8 mouse cellular contexts compared by ENCODE assay signal in genomic region chr3:37313371-37313770, GRCm38 (mm10). TPM values are rescaled to one million over a fixed set of nuclear protein-coding genes. Genes with fewer than 3 reads are reported as not detected.
DNase-seq lines count a peak whose midpoint lies in the region; ATAC-seq and TF ChIP-seq lines count a peak whose summit lies in the region.

No protein-coding gene starts in this region.

- peak overlapping the region; percentile 77 for H3K4me2 ChIP-seq in kidney, embryonic 16.5 days (replicated peaks; ENCODE audit: low read depth, low read length)
- peak overlapping the region; percentile 70 for H3K4me2 ChIP-seq in limb, embryonic 13.5 days (replicated peaks)
- H3K4me2 ChIP-seq in neural tube, embryonic 13.5 days = peak overlapping the region; percentile 69

- H3K4me1 ChIP-seq in kidney, embryonic 16.5 days (ENCODE audit: insufficient read depth, low read length) = peaks cover 16% of the 10 kb centered on the region
- H3K4me1 ChIP-seq in limb, embryonic 13.5 days = peaks cover 10% of the 10 kb centered on the region
- H3K4me1 ChIP-seq in neural tube, embryonic 13.5 days (replicated peaks) = peaks cover 14% of the 10 kb centered on the region

- TF ChIP-seq CTCF in C2C12 (IDR thresholded peaks at IDR 0.05; ENCODE audit: control insufficient read depth, insufficient read depth, insufficient read length) = no peak

- peaks cover 39% of the 10 kb centered on the region for H3K79me2 ChIP-seq in C2C12 (ENCODE audit: control insufficient read depth, insufficient read depth)

- WGBS in kidney, embryonic 16.5 days = 52% methylated on average over 1 of the region's 1 CpGs
- WGBS in limb, embryonic 13.5 days = 56% methylated on average over 1 of the region's 1 CpGs
- WGBS in neural tube, embryonic 13.5 days = 22% methylated on average over 1 of the region's 1 CpGs

- no peaks in the 10 kb centered on the region for H3K27me3 ChIP-seq in kidney, embryonic 16.5 days (ENCODE audit: insufficient read depth, low read length)
- no peaks in the 10 kb centered on the region for H3K27me3 ChIP-seq in C2C12 (ENCODE audit: control insufficient read depth, insufficient read depth, insufficient read length)
- H3K27me3 ChIP-seq in limb, embryonic 13.5 days = no peaks in the 10 kb centered on the region
- no peaks in the 10 kb centered on the region for H3K27me3 ChIP-seq in neural tube, embryonic 13.5 days

- ATAC-seq in kidney, embryonic 16.5 days (ENCODE audit: low FRiP score, low TSS enrichment) = no peak
- peak; percentile 60 for ATAC-seq in granulocyte monocyte progenitor cell, adult 5-6 weeks (replicated peaks; ENCODE audit: poor library complexity, severe bottlenecking)
- ATAC-seq in limb, embryonic 13.5 days (ENCODE audit: low FRiP score, low read depth) = no peak
- ATAC-seq in neural tube, embryonic 13.5 days (ENCODE audit: low read depth) = no peak

- no peaks in the 10 kb centered on the region for H3K36me3 ChIP-seq in kidney, embryonic 16.5 days (ENCODE audit: insufficient read depth, low read length)
- peaks cover 5% of the 10 kb centered on the region for H3K36me3 ChIP-seq in C2C12 (ENCODE audit: control insufficient read depth, insufficient read depth)
- no peaks in the 10 kb centered on the region for H3K36me3 ChIP-seq in limb, embryonic 13.5 days
- no peaks in the 10 kb centered on the region for H3K36me3 ChIP-seq in neural tube, embryonic 13.5 days

- no peak for DNase-seq in kidney, adult 8-10 months
- peak; percentile 41 for DNase-seq in T-cell, adult 2 months (ENCODE audit: low spot score)
- DNase-seq in ovary, adult 18-20 months (ENCODE audit: low spot score) = no peak

- peaks cover 6% of the 10 kb centered on the region for H3K79me3 ChIP-seq in C2C12 (ENCODE audit: low read depth)

- no peaks in the 10 kb centered on the region for H3K9me3 ChIP-seq in kidney, embryonic 16.5 days (ENCODE audit: low read length)
- H3K9me3 ChIP-seq in limb, embryonic 13.5 days = no peaks in the 10 kb centered on the region
- no peaks in the 10 kb centered on the region for H3K9me3 ChIP-seq in neural tube, embryonic 13.5 days

- H3K27ac ChIP-seq in kidney, embryonic 16.5 days (ENCODE audit: low read length) = no peak overlapping the region
- no peak overlapping the region for H3K27ac ChIP-seq in limb, embryonic 13.5 days
- no peak overlapping the region for H3K27ac ChIP-seq in neural tube, embryonic 13.5 days (replicated peaks)

- peak overlapping the region; percentile 50 for H3K9ac ChIP-seq in kidney, embryonic 16.5 days (replicated peaks; ENCODE audit: low read length)
- H3K9ac ChIP-seq in limb, embryonic 13.5 days = peak overlapping the region; percentile 40
- 0 out of 2 replicates have a peak overlapping the region, but pooled peaks have one; percentile 47 for H3K9ac ChIP-seq in neural tube, embryonic 13.5 days

- peak overlapping the region; percentile 74 for H3K4me3 ChIP-seq in kidney, embryonic 16.5 days (ENCODE audit: low read length)
- no peak overlapping the region for H3K4me3 ChIP-seq in C2C12 (ENCODE audit: insufficient read depth, poor library complexity, severe bottlenecking)
- H3K4me3 ChIP-seq in limb, embryonic 13.5 days = peak overlapping the region; percentile 74
- peak overlapping the region; percentile 65 for H3K4me3 ChIP-seq in neural tube, embryonic 13.5 days

- no peak overlapping the region for H3ac ChIP-seq in C2C12 (ENCODE audit: control insufficient read depth, insufficient read length, low read depth)

TF ChIP-seq in C2C12, 6 proteins besides CTCF, POLR2A, EP300 and RAD21:
- TF ChIP-seq MYOG (IDR thresholded peaks at IDR 0.05; ENCODE audit: control insufficient read depth, extremely low read depth, insufficient read length) (no peak), FOSL1 (IDR thresholded peaks at IDR 0.05; ENCODE audit: insufficient read depth, low read length, poor library complexity, severe bottlenecking) (peak; percentile 27), CEBPB (IDR thresholded peaks at IDR 0.05; ENCODE audit: low read depth) (no peak), MAX (IDR thresholded peaks at IDR 0.05) (peak; percentile 36), USF1 (IDR thresholded peaks at IDR 0.05; ENCODE audit: low read depth) (no peak)

RNA-seq across cellular contexts. Expression of gene Cetn4, which starts 0.9 kb away (rescaled TPM):
- polyA plus RNA-seq in kidney, embryonic 16.5 days (2015; fragmentation: Nextera tagmentation; extraction: Ambion mirVana) = 2.5 and 3.4 TPM in 2 replicates
- polyA plus RNA-seq in C2C12 (2012; fragmentation: generic; extraction: Trizol) = 0.75 TPM
- total RNA-seq in granulocyte monocyte progenitor cell, adult 5-6 weeks (2014; fragmentation: Nextera tagmentation) = 0.26 and 1.0 TPM in 2 replicates
- 0.26 and 1.6 TPM in 2 replicates for total RNA-seq in granulocyte monocyte progenitor cell, adult 5-6 weeks (2017)
- 3.2 and 4.0 TPM in 2 replicates for polyA plus RNA-seq in limb, embryonic 13.5 days (2015; fragmentation: Nextera tagmentation; extraction: Ambion mirVana)
- 3.1 and 3.3 TPM in 2 replicates for polyA plus RNA-seq in neural tube, embryonic 13.5 days (2015; fragmentation: Nextera tagmentation; extraction: Ambion mirVana)

RNA-seq across cellular contexts. Expression of gene Bbs12, which starts 1.0 kb away (rescaled TPM):
- polyA plus RNA-seq in kidney, embryonic 16.5 days (2015; fragmentation: Nextera tagmentation; extraction: Ambion mirVana) = 9.2 and 9.7 TPM in 2 replicates
- polyA plus RNA-seq in C2C12 (2012; fragmentation: generic; extraction: Trizol) = 2.8 TPM
- 3.2 and 10.4 TPM in 2 replicates for total RNA-seq in granulocyte monocyte progenitor cell, adult 5-6 weeks (2014; fragmentation: Nextera tagmentation)
- total RNA-seq in granulocyte monocyte progenitor cell, adult 5-6 weeks (2017) = 4.4 and 5.4 TPM in 2 replicates
- 8.7 and 9.5 TPM in 2 replicates for polyA plus RNA-seq in limb, embryonic 13.5 days (2015; fragmentation: Nextera tagmentation; extraction: Ambion mirVana)
- polyA plus RNA-seq in neural tube, embryonic 13.5 days (2015; fragmentation: Nextera tagmentation; extraction: Ambion mirVana) = 4.1 and 4.3 TPM in 2 replicates

RNA-seq across cellular contexts. Expression of gene Fgf2, which starts 34.8 kb away (rescaled TPM):
- polyA plus RNA-seq in kidney, embryonic 16.5 days (2015; fragmentation: Nextera tagmentation; extraction: Ambion mirVana) = 1.4 and 1.6 TPM in 2 replicates
- 0.49 TPM for polyA plus RNA-seq in C2C12 (2012; fragmentation: generic; extraction: Trizol)
- total RNA-seq in granulocyte monocyte progenitor cell, adult 5-6 weeks (2014; fragmentation: Nextera tagmentation) = 0.11 TPM in 1 of 2 replicates, not detected in the other
- not detected in 2 replicates for total RNA-seq in granulocyte monocyte progenitor cell, adult 5-6 weeks (2017)
- polyA plus RNA-seq in limb, embryonic 13.5 days (2015; fragmentation: Nextera tagmentation; extraction: Ambion mirVana) = 3.9 and 4.7 TPM in 2 replicates
- 0.74 and 0.88 TPM in 2 replicates for polyA plus RNA-seq in neural tube, embryonic 13.5 days (2015; fragmentation: Nextera tagmentation; extraction: Ambion mirVana)
